Mouse (Mus musculus) neutrophil, adult 5-6 weeks (primary cell): ENCODE results near the gene A530032D15Rik. TPM values are rescaled to one million over a fixed set of nuclear protein-coding genes. Genes with fewer than 3 reads are reported as not detected.
"Not testable (repeated sequence)": the region's sequence is repeated elsewhere in the genome, so short reads cannot be mapped to it uniquely, and the experiment has no call there.

Experiments used
- ATAC-seq: fragments of 151-379, 151-347 bp; 2 replicates; pipeline ENCODE4 v1.8.0; 2017; ENCODE audit warnings: mild to moderate bottlenecking, moderate TSS enrichment; ENCODE audit not compliant: insufficient number of reproducible peaks, poor library complexity, low FRiP score, severe bottlenecking; ENCODE audit errors: extremely low read depth
- total RNA-seq: library from RNA; stranded (forward); fragments of 200-1000 nt; gene quantifications from 2 replicates; pipeline ENCODE4 v1.2.3, GENCODE M21; 2017

The A530032D15Rik gene
- total RNA-seq: 31.4 and 35.9 TPM in 2 replicates

DNA sequence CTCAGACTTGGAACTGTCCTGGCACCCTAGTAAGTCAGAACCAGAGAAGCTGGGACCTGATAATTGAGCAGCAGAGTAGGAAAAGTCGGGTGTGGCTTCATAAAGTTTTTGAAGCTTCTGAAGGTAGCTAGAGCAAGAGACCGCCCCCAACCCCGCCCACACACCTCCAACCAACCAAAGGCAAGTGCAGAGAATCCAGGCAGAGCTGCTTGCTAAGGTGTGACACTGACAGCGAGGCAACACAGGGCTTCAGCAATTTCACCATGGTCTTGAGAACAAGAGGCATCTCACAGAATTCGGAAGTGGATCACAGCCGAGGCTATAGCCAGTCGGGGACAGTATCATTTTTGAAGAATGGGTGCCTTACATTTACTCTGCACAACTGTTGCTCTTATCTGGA, at the start of gene A530032D15Rik:
Gene A530032D15Rik (minus strand): TSS at position 101 of the 400 bp plus-strand sequence.
- not testable (repeated sequence) for ATAC-seq

DNA sequence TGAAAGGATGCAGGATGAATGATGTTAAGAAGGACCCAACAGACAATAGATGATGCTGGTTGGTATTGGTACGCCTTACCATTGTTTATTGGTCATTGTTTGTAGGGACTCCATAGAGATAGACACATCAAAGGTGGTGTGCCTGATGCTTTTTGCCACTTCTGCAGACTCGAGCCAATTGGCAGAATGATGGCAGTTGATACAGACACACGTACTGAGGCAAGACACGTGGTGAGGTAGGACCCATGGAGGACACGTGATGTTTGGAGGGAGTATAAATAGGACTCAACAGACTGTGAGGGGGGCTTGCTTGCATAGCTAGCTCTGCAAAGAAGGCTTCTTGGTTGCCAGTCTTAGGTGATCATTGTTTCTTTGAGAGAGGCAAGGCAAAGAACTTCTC, 45.5 kb upstream of the A530032D15Rik start:
- ATAC-seq: not testable (repeated sequence)

DNA sequence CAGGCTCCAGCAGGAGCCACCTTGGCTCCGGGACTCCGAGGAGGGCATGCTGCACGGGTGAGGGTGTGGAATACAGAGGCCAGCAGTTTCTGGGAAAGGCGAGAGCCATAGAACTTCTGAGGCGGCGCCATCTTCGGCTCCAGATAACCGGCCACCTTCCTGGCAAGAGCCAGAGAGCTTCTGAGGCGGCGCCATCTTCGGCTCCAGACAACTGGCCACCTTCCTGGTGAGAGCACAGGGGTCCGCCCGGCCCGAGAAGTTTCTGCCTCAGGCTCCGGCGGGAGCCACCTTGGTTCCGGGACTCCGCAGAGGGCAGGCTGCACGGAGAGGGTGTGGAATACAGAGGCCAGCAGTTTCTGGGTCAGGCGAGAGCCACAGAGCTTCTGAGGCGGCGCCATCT, 24.0 kb upstream of the A530032D15Rik start:
- not testable (repeated sequence) for ATAC-seq

DNA sequence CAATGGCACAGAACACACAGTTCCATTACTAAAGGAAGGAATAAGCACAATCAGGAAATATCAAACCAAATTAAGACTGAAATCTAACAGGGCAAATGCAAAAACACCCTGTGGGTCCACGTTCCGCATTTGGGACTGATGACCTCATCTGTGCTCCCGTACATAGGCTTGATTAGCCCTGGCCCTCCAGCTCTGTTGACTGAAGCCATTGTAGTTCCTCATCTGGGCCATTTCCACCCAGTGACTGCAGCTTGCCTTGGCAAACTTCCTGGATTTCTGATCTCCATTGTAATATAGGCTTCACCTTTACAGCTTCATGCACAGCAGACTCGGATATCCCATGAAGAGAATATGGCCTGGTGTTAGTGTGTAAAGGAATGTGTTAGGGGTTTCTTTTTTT, 12.2 kb upstream of the A530032D15Rik start:
- not testable (repeated sequence) for ATAC-seq

DNA sequence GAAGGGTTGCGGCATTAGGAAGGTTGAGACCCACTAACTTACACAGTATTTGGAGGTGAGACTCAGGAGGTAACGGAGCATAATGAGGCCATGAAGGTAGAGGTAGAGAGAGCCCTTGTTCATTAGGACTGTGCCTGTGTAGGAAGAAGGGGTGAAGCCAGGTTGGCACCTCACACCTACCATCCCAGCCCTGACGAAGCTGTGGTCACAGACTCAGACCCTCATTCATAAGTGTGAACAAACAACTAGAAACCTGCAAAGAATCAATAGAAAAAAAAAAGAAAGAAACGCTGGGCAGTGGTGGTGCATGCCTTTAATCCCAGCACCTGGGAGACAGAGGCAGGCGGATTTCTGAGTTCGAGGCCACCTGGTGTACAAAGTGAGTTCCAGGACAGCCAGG, 8.7 kb upstream of the A530032D15Rik start:
- ATAC-seq: not testable (repeated sequence)

DNA sequence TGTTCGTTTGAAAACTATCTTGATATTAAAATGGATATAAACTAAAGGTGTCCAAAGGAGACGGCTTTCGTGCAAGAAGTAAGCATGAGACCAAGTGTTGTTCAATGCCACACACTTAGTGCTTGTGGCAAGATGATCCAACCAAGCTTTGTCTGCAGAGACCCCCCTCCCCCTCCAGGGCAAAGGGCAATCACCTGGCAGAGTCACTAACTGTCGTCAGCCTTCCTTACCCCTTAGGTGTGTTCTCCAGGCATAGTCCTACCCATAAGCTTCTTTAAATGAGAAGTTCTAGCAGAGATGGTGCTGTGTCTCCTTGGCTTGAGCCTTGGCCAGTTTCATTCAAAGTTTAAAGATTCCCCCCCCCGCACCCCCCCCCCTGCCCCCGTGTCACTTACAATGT, 7.9 kb upstream of the A530032D15Rik start:
- ATAC-seq: not testable (repeated sequence)

DNA sequence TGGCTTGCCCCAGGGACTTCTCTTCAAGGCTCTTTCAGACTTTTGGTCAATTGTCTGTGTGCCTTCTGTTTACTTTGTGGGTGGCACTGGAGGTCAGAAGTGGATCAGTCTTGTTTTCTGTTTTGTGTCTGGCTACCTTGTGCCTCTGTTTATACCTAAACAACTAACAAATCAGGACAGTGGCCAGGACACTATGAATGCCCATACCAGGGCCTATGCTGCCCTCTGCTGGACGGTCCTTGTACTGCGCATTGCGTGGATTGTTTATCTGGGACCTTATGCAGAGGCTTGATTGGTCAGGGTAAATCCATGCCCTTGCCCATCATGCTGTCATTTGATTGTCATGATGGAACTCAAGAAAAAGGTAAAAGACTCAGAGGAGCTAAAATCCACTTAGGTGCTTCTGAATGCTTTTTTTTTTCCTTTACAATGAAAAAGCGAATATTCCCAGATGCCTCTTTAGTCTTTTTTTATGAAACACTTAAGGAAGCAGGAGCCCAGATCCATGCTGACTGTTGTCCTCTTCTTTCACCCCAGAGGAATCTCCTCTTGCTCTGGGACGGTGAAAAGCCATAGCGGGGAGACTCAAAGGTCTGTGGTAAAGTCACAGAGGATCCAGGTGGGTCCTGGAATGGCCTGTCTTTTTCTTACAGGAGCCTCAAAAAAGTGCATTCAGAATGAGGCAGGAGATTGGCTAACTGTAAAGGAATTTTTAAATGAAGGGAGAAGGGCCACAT, 5.2 kb upstream of the A530032D15Rik start:
- not testable (repeated sequence) for ATAC-seq

DNA sequence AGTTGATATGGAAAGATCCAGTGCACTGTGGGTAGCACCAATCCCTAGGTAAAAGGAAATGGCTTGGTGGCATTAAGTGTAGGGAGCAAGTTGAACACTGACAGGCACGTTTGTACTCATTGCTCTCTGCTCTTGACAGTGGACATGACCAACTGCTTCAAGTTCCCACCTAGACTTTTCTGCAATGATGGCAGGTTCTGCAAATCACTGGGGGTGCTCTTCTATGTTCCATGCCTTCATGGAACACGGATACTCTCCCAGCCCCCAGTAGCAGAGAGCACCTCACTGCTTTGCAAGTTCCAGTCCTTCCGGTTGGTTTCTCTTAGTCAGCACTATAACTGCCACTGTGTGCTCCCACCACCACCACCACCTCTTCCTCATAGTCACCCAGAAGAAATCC, 4.4 kb upstream of the A530032D15Rik start:
- not testable (repeated sequence) for ATAC-seq

DNA sequence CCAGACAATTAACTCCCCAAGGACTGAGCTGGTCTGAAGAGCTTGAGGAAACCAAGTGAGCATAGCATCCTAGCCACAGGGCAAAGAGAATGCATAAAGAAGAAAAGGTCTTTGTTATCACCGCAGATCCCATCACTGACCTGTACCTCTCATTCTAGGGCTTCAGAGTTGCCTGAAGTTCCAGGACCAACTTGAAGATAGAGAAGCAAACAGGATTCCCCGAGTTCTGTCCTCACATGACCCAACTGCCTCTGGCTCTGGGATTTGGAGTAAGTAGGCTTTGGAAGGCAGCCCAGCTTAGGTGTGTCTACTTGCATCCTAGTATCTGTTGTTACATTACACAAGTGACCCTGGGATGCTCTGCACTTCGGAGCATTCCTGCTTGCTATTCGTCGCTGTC, 3.2 kb upstream of the A530032D15Rik start:
- ATAC-seq: not testable (repeated sequence)

DNA sequence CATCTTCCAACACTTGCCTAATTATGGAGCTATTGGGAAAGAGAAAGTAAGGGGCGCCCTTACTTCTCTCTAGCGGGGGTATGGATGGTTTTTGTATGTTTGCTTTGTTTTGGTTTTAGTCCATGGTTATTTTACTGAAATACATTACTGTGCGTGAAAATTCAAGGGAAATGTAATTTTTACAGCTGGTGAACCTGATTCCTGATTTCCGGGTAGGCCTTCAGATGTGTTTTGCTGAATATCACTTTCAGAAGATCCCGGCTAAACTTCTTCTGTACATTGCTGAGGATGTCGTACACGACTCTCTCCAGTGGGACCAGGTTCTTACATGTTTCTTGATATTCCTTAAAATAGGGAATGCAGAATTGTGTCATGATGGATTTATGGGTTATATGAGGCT, 2.6 kb upstream of the A530032D15Rik start:
- not testable (repeated sequence) for ATAC-seq

DNA sequence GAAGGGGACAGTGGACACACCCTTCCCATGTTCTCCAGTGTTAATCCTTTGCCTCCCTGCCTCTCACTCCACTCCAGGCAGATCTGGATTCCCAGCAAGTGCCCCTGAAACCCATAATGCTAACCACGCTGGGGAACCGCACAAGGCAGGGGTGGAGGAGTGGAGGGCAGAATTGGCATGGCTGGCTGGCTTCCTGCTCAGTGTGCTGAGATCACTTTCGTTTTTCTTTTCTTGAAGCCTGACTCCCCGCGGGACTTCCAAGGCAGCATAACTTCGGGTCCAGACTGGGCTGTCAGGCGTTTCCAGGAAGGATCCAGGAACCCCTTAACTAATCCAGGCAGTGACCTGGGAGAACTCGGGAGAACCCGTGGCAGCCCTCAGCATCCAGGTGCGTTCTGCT, 1.9 kb upstream of the A530032D15Rik start:
- not testable (repeated sequence) for ATAC-seq

DNA sequence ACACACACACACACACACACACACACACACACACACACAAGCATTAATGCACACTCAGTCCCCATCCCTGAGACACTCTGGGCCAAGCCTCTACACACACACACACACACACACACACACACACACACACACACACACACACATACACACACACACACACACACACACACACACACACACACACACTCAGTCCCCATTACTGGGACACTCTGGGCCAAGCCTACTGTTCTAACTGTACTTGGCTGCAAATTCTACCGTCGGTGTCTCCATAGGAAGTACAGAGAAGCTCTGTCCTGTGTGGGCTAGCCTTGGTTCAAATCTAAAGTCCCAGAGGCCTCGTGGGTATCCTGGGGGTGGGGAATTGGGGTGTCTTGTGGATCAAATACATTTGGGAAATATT, 1.2 kb upstream of the A530032D15Rik start:
- not testable (repeated sequence) for ATAC-seq

DNA sequence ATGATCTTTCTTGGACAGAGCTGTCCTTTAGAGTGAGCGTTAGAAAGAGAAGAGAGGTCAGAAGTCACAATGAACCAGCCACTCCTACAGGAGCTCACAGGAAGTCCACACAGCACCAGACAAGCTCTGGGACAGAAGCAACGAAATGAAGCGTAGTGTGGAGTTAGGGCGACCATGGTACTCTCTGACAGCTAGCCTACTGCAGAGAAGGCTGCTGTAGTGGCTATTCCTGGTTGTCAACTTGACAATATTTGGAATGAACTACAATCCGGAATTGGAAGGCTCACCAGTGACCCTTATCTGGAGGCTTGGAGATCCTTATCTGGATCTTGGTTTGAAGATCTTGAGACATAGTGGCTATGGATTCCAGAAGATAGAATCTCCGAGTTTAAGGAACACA, 3.6 kb downstream of the A530032D15Rik start:
- ATAC-seq: not testable (repeated sequence)

DNA sequence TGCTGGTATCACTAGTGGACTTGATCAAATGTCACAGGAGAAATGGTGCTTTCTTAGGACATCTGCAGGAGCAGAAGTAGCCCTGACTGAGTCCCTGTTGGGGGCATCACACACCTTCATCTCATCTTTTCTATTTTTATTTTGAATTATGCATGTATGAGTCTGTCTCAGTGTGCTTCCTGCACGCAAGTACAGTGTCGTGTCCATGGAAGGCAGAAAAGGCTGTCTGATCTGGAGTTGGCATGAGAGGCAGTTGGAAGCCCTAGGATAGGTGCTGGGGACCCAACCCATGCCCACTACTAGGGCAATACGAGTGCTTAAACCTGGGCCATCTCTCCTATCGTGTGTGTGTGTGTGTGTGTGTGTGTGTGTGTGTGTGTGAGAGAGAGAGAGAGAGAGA, 4.3 kb downstream of the A530032D15Rik start:
- ATAC-seq: not testable (repeated sequence)

DNA sequence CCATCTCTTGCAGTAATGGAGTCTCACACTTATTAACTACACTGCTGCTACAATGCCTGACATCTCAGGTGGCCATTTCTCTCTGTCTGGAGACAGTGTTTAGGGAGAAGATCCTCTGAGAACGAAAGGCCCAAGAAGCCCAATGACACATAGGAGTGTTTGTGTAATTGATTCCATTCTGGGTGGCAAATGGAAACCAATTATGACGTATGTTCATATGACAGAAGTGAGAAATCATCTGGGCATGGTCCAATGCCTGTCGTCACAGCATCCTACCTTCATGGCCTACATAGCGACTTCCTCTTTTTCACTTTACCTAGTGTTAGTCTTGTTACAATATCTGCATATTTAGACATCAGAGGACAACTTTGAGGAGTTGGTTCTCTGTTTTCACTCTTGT, 7.9 kb downstream of the A530032D15Rik start:
- not testable (repeated sequence) for ATAC-seq

DNA sequence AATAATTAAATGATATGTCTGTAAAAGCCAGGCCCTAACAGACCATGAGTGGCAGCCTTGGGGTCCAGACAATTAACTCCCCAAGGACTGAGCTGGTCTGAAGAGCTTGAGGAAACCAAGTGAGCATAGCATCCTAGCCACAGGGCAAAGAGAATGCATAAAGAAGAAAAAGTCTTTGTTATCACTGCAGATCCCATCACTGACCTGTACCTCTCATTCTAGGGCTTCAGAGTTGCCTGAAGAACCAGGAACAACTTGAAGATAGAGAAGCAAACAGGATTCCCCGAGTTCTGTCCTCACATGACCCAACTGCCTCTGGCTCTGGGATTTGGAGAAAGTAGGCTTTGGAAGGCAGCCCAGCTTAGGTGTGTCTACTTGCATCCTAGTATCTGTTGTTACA, 9.8 kb downstream of the A530032D15Rik start, which contains the start of gene Gm10553:
Gene Gm10553 (plus strand): TSS at position 301 of the 400 bp plus-strand sequence.
- ATAC-seq: not testable (repeated sequence)

DNA sequence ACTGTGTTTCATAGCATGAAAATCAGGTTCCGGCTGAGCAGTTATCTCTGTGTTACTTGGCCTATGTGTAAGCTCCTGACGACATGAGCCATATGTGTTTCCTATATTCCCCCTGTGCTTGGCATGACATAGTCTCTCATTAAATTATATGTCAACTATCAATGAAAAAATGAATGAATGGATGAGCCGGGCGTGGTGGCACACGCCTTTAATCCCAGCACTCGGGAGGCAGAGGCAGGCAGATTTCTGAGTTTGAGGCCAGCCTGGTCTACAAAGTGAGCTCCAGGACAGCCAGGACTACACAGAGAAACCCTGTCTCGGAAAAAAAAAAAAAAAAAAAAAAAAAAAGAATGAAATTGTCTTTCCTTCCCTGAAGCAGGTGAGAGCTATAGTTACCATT, 10.6 kb downstream of the A530032D15Rik start:
- ATAC-seq: not testable (repeated sequence)

DNA sequence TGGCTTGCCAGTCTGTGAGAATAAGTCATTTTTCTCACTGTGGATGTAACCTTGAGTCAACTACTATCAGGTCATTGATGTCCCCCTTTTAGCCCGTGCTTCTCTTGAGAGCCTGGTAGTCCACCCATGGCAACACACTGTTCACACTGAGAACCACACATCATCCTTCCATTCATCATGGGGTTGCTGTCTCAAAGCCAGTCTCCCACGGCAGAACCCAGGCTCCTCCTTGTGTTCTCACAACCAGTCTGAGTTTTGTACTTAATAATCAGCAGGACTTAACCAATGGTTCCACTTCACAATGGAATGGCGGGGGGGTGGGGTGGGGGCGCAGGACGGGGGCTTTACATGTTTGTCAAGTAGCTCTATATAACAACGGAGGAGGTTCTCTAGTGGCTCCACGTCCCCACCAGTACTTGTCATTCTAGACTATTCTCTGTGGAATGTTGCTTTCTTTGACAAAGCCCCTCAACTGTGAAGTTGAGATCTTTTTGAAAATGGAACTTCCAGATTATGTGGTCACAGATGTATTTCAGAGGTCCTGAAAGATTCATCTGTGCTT, 16.6 kb downstream of the A530032D15Rik start:
- ATAC-seq: not testable (repeated sequence)

DNA sequence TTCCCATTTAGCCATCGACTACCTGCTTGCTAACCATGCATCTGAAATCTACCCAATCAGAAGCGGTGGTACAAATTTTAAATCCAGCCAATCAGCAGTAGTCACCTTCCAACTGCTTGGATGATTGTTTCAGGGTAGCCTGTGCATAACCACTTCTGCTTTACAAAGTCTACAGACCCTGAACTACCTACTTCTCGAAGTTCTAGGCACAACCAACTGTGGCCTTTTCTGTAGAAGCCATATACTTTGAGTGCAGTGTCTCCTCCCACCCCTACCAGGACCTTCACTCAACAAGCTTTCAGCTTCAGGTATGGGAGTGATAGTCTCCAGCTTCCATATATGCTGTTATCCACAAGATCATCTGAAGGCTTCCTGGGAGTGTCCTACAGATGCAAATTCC, 17.5 kb downstream of the A530032D15Rik start:
- not testable (repeated sequence) for ATAC-seq

DNA sequence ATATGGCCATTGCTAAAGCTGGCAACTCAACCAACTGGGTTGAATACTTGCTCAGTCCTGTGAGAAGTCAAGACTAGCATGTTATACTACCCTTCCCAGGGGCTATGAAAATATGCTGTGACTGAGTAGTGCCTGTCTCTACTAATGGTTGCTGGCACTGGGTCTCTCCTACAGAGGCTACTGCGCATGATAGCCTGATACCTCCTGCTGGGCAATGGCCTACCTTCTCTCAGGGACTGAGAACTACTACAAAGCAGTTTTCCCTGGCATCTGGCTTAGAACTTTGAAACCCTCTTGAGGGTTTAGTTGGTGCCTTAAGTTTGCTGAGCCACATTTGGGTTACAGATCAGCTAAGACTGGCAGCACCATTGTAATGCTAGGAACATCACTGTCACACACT, 23.4 kb downstream of the A530032D15Rik start:
- ATAC-seq: not testable (repeated sequence)
